Mouse (Mus musculus): ENCODE measurements around the gene Arhgef15. TPM values are rescaled to one million over a fixed set of nuclear protein-coding genes. Genes with fewer than 3 reads are reported as not detected.

The Arhgef15 gene
- total RNA-seq, 1 experiment, result 2.5 TPM

- H3K9ac ChIP-seq (ENCODE audit: insufficient read depth, low read depth, low read length, poor library complexity, severe bottlenecking), result no peak overlapping the region
- H3K4me3 ChIP-seq (ENCODE audit: insufficient read depth in 1 of 2, low read depth in 1 of 2, low read length in 2 of 2, poor library complexity in 1 of 2, severe bottlenecking in 1 of 2), result no peak overlapping the region
- H3K9me3 ChIP-seq (ENCODE audit: control insufficient read depth, insufficient read depth, low read depth, low read length), result no peaks in the 10 kb centered on the region
- DNase-seq (ENCODE audit: low read depth, low spot score), result no peak
- in situ Hi-C loops (cut with MboI; ENCODE audit: low sequenced_read_pairs in 2 of 2, unreplicated experiment in 2 of 2), result no loop called here
- TF ChIP-seq ZNF384 (IDR thresholded peaks at IDR 0.05; ENCODE audit: low read depth, low read length) (no peak), MAFK (IDR thresholded peaks at IDR 0.05; ENCODE audit: insufficient read depth, low read depth, low read length) (no peak), ZC3H11A (IDR thresholded peaks at IDR 0.05; ENCODE audit: borderline replicate concordance, low read depth, low read length) (no peak), HCFC1 (IDR thresholded peaks at IDR 0.05; ENCODE audit: borderline replicate concordance, insufficient read depth, low read length) (no peak), CHD2 (IDR thresholded peaks at IDR 0.05; ENCODE audit: low read depth, low read length) (no peak)
- H3K36me3 ChIP-seq (ENCODE audit: control insufficient read depth, insufficient read depth, low read length, poor library complexity, severe bottlenecking), result no peaks in the 10 kb centered on the region
- no peak overlapping the region for H3K27ac ChIP-seq (ENCODE audit: insufficient read depth, low read depth, low read length, poor library complexity, severe bottlenecking)
- H3K4me1 ChIP-seq (ENCODE audit: control insufficient read depth in 2 of 2, insufficient read depth in 2 of 2, low read length in 2 of 2, poor library complexity in 1 of 2), result peaks cover 0 to 3% of the 10 kb centered on the region in 2 experiments; a peak in 1 of 4 replicates
These were observed 34.1 kb downstream of the Arhgef15 start for GRCm38 (mm10) chr11:68923191-68923590.

GRCm38 (mm10) chr11:68914566-68914965 lies 42.7 kb downstream of the Arhgef15 start:
- Histone ChIP-seq H3K9me3 (ENCODE audit: control insufficient read depth, insufficient read depth, low read depth, low read length) (no peaks in the 10 kb centered on the region), H3K4me1 (ENCODE audit: control insufficient read depth in 2 of 2, insufficient read depth in 2 of 2, low read length in 2 of 2, poor library complexity in 1 of 2) (no peaks in the 10 kb centered on the region), H3K27ac (ENCODE audit: insufficient read depth, low read depth, low read length, poor library complexity, severe bottlenecking) (no peak overlapping the region), H3K36me3 (ENCODE audit: control insufficient read depth, insufficient read depth, low read length, poor library complexity, severe bottlenecking) (no peaks in the 10 kb centered on the region), H3K9ac (ENCODE audit: insufficient read depth, low read depth, low read length, poor library complexity, severe bottlenecking) (no peak overlapping the region), H3K4me3 (ENCODE audit: insufficient read depth in 1 of 2, low read depth in 1 of 2, low read length in 2 of 2, poor library complexity in 1 of 2, severe bottlenecking in 1 of 2) (no peak overlapping the region)
- no peak for TF ChIP-seq CHD2 (IDR thresholded peaks at IDR 0.05; ENCODE audit: low read depth, low read length)
- no peak for TF ChIP-seq MAFK (IDR thresholded peaks at IDR 0.05; ENCODE audit: insufficient read depth, low read depth, low read length)
- TF ChIP-seq HCFC1 (IDR thresholded peaks at IDR 0.05; ENCODE audit: borderline replicate concordance, insufficient read depth, low read length), result no peak
- TF ChIP-seq ZC3H11A (IDR thresholded peaks at IDR 0.05; ENCODE audit: borderline replicate concordance, low read depth, low read length), result no peak
- no peak for TF ChIP-seq ZNF384 (IDR thresholded peaks at IDR 0.05; ENCODE audit: low read depth, low read length)
- in situ Hi-C loops (cut with MboI; ENCODE audit: low sequenced_read_pairs in 2 of 2, unreplicated experiment in 2 of 2), result no loop called here
- no peak for DNase-seq (ENCODE audit: low read depth, low spot score)

DNA sequence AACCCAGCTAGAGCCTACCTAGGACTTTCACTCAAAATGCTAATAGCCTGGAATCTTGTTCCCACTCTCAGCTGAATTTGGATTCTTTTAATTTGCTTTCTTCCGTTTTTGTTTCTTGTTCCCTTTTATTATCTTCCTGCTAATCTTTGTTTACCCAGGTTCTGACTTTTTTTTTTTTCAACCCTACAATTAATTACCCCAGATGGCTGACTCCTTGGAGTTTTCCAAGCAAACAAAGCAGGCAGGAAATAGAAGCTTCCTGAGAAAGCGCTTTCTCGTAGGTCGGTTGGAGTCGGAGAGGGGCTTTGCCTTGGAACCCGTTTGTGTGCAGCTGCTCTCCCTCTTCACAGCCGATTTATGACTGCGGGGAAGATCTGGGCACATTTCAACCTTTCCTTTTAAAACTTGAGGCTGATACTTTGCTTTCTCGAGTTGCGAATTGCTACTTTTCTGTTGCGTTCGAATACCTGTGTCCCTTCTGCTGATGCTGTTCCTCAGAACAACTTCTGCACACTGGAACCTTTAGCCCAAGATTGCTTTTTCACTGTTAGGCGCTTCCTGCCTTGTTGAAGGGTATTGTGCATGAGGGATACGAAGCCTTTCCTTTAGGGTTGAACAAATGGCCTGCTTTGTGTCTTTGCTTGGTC lies 45.6 kb downstream of the Arhgef15 start:
- DNase-seq (ENCODE audit: low read depth, low spot score), result no peak
- Histone ChIP-seq H3K4me3 (ENCODE audit: insufficient read depth in 1 of 2, low read depth in 1 of 2, low read length in 2 of 2, poor library complexity in 1 of 2, severe bottlenecking in 1 of 2) (no peak overlapping the region), H3K27ac (ENCODE audit: insufficient read depth, low read depth, low read length, poor library complexity, severe bottlenecking) (no peak overlapping the region), H3K4me1 (ENCODE audit: control insufficient read depth in 2 of 2, insufficient read depth in 2 of 2, low read length in 2 of 2, poor library complexity in 1 of 2) (no peaks in the 10 kb centered on the region; a peak in 1 of 4 replicates), H3K36me3 (ENCODE audit: control insufficient read depth, insufficient read depth, low read length, poor library complexity, severe bottlenecking) (no peaks in the 10 kb centered on the region), H3K9ac (ENCODE audit: insufficient read depth, low read depth, low read length, poor library complexity, severe bottlenecking) (no peak overlapping the region), H3K9me3 (ENCODE audit: control insufficient read depth, insufficient read depth, low read depth, low read length) (no peaks in the 10 kb centered on the region)
- in situ Hi-C loops (cut with MboI; ENCODE audit: low sequenced_read_pairs in 2 of 2, unreplicated experiment in 2 of 2), result no loop called here
- TF ChIP-seq ZNF384 (IDR thresholded peaks at IDR 0.05; ENCODE audit: low read depth, low read length) (no peak), ZC3H11A (IDR thresholded peaks at IDR 0.05; ENCODE audit: borderline replicate concordance, low read depth, low read length) (no peak)

GRCm38 (mm10) chr11:68908846-68909503 lies 48.3 kb downstream of the Arhgef15 start:
- Histone ChIP-seq H3K9ac (ENCODE audit: insufficient read depth, low read depth, low read length, poor library complexity, severe bottlenecking) (no peak overlapping the region), H3K4me3 (ENCODE audit: insufficient read depth in 1 of 2, low read depth in 1 of 2, low read length in 2 of 2, poor library complexity in 1 of 2, severe bottlenecking in 1 of 2) (no peak overlapping the region), H3K27ac (ENCODE audit: insufficient read depth, low read depth, low read length, poor library complexity, severe bottlenecking) (no peak overlapping the region), H3K4me1 (ENCODE audit: control insufficient read depth in 2 of 2, insufficient read depth in 2 of 2, low read length in 2 of 2, poor library complexity in 1 of 2) (no peaks in the 10 kb centered on the region; a peak in 1 of 4 replicates), H3K36me3 (ENCODE audit: control insufficient read depth, insufficient read depth, low read length, poor library complexity, severe bottlenecking) (peaks cover 17% of the 10 kb centered on the region), H3K9me3 (ENCODE audit: control insufficient read depth, insufficient read depth, low read depth, low read length) (no peaks in the 10 kb centered on the region)
- in situ Hi-C loops (cut with MboI; ENCODE audit: low sequenced_read_pairs in 2 of 2, unreplicated experiment in 2 of 2), result loop anchor here in 1 of 2 experiments (5.0 kb wide), 1 partner anchor 78 kb away; no protein-coding TSS in a partner anchor
- TF ChIP-seq ZNF384 (IDR thresholded peaks at IDR 0.05; ENCODE audit: low read depth, low read length), result no peak
- no peak for TF ChIP-seq HCFC1 (IDR thresholded peaks at IDR 0.05; ENCODE audit: borderline replicate concordance, insufficient read depth, low read length)
- TF ChIP-seq MAFK (IDR thresholded peaks at IDR 0.05; ENCODE audit: insufficient read depth, low read depth, low read length), result no peak
- TF ChIP-seq CHD2 (IDR thresholded peaks at IDR 0.05; ENCODE audit: low read depth, low read length), result no peak
- TF ChIP-seq ZC3H11A (IDR thresholded peaks at IDR 0.05; ENCODE audit: borderline replicate concordance, low read depth, low read length), result no peak
- no peak for DNase-seq (ENCODE audit: low read depth, low spot score)
